Mouse (Mus musculus): ENCODE measurements around the gene Zfp131. TPM values are rescaled to one million over a fixed set of nuclear protein-coding genes. Genes with fewer than 3 reads are reported as not detected.

The Zfp131 gene
- total RNA-seq (2023), result 62.9 TPM

GRCm38 (mm10) chr13:119790761-119791579, at the start of gene Zfp131:
Zfp131 (minus strand) TSS chr13:119790889.

GRCm38 (mm10) chr13:119835320-119836056, 44.8 kb upstream of the Zfp131 start, which contains the start of gene D13Ertd608e:
D13Ertd608e (plus strand) TSS chr13:119836006.

DNA sequence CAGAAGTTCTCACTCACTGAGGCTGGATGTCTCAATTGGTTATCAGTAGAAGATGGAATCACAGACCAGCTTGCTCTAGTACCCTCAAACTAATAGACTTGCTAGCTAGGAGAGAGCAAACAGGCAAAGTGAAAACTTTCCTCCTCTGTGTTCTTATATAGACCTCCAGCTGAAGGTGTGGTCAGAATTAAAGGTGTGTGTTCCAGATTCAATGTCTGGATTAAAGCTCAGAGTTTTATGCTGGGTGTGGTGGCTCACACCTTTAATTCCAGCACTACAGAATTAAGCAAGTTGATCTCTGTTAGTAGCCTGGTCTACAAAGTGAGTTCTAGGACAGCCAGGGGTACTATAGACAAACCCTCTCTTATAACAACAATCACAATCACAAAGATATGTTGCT, 39.4 kb upstream of the Zfp131 start, which contains the start of gene AF067063:
Gene AF067063, minus strand, starts transcription at position 101 of the 400 bp plus-strand sequence.

GRCm38 (mm10) chr13:119755681-119756471, 34.8 kb downstream of the Zfp131 start, which contains the start of gene Nim1k:
Nim1k (minus strand) TSS chr13:119755882.

Other genes starting within 250 kb of the Zfp131 start
- not detected for gene Ccl28, start 167.1 kb downstream of the Zfp131 start, total RNA-seq (2023)
- 52.6 TPM for gene Hmgcs1, start 100.5 kb downstream of the Zfp131 start, total RNA-seq (2023)
- 1.2 TPM for gene Nim1k, start 35.0 kb downstream of the Zfp131 start, total RNA-seq (2023)
- gene AF067063, start 39.3 kb upstream of the Zfp131 start, total RNA-seq (2023), result not detected
- not detected for gene D13Ertd608e, start 45.1 kb upstream of the Zfp131 start, total RNA-seq (2023)
- not detected for gene Tcstv1, start 103.9 kb upstream of the Zfp131 start, total RNA-seq (2023)
- not detected for gene Gm21761, start 138.4 kb upstream of the Zfp131 start, total RNA-seq (2023)
- not detected for gene B020031M17Rik, start 159.9 kb upstream of the Zfp131 start, total RNA-seq (2023)
- not detected for gene Gm36079, start 236.1 kb upstream of the Zfp131 start, total RNA-seq (2023)